Mouse (Mus musculus): Measurements from ENCODE around the gene Olfr160. TPM values are rescaled to one million over a fixed set of nuclear protein-coding genes. Genes with fewer than 3 reads are reported as not detected.

Gene Olfr160
- polyA plus RNA-seq (2014; fragmentation: Nextera tagmentation; extraction: Ambion mirVana): not detected in 2 replicates

DNA sequence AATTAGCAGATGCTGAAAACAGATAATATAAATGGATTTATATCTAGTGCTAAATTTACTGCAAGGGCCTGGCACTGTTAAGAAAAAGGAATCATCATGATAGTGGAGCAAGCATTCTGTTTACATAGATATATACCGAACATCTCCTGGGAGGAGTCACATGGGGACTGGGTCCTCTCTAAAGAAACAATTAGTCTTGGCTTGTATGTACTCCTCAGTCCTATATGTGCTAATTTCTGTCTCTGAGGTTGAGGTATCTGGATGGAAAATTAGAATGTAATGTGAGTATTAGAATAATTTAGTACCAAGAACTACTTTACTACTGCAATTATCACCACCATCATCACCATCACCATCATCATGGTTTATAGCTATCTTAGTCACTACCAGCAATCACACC is at the start of gene Olfr160:
Gene Olfr160 (minus strand): TSS at position 101 of the 400 bp plus-strand sequence.
- Histone ChIP-seq H3K4me3 (ENCODE audit: control insufficient read depth in 1 of 2, insufficient read depth in 1 of 2, low read depth in 1 of 2, low read length in 2 of 2) (no peak within 1 kb of the TSS), H3K9me3 (ENCODE audit: control insufficient read depth, low read length) (no peaks in the 10 kb centered on the region), H3K4me1 (ENCODE audit: control insufficient read depth in 2 of 2, insufficient read depth in 2 of 2, low read length in 2 of 2) (no peaks in the 10 kb centered on the region), H3K27ac (replicated peaks in 1 of 2; ENCODE audit: control insufficient read depth in 1 of 2, insufficient read depth in 1 of 2, low read depth in 2 of 2, low read length in 2 of 2) (no peak within 1 kb of the TSS), H3K36me3 (ENCODE audit: control insufficient read depth, insufficient read depth, low read length) (no peaks in the 10 kb centered on the region), H3K27me3 (ENCODE audit: control insufficient read depth, insufficient read depth, low read length) (no peaks in the 10 kb centered on the region), H3K4me2 (ENCODE audit: low read length) (no peak within 1 kb of the TSS), H3K9ac (ENCODE audit: low read length) (no peak within 1 kb of the TSS)
- no peak for ATAC-seq (ENCODE audit: insufficient number of reproducible peaks, insufficient read depth, low FRiP score, low read depth)
- 74% methylated on average over 1 of the region's 1 CpGs for WGBS

DNA sequence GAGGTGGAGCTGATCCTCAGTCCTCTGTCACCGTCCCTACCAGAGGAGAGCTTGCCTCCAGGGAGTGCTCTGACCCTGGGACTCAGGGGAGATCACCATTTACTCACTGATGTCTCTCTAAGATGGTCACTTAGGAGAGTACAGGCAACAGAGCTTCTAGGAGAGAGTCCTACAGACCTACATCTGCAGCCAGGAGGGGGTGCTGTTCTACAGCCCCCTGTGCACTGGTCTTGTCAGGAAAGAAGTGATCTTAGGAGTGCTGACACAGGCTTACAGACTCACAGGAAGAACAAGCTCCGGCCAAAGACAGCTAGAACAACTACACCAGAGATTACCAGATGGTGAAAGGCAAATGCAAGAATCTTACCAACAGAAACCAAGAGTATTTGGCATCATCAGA is 46.5 kb upstream of the Olfr160 start:
- H3K4me1 ChIP-seq (ENCODE audit: control insufficient read depth in 2 of 2, insufficient read depth in 2 of 2, low read length in 2 of 2): no peaks in the 10 kb centered on the region
- no peak overlapping the region for H3K4me3 ChIP-seq (ENCODE audit: control insufficient read depth in 1 of 2, insufficient read depth in 1 of 2, low read depth in 1 of 2, low read length in 2 of 2)
- H3K27me3 ChIP-seq (ENCODE audit: control insufficient read depth, insufficient read depth, low read length): no peaks in the 10 kb centered on the region
- H3K36me3 ChIP-seq (ENCODE audit: control insufficient read depth, insufficient read depth, low read length): no peaks in the 10 kb centered on the region
- no peaks in the 10 kb centered on the region for H3K9me3 ChIP-seq (ENCODE audit: control insufficient read depth, low read length)
- H3K4me2 ChIP-seq (ENCODE audit: low read length): no peak overlapping the region
- H3K27ac ChIP-seq (replicated peaks in 1 of 2; ENCODE audit: control insufficient read depth in 1 of 2, insufficient read depth in 1 of 2, low read depth in 2 of 2, low read length in 2 of 2): no peak overlapping the region
- no peak for ATAC-seq (ENCODE audit: insufficient number of reproducible peaks, insufficient read depth, low FRiP score, low read depth)
- H3K9ac ChIP-seq (ENCODE audit: low read length): no peak overlapping the region
- WGBS: 32% methylated on average over 2 of the region's 2 CpGs

- no peak overlapping the region for H3K4me2 ChIP-seq (ENCODE audit: low read length)
- H3K9me3 ChIP-seq (ENCODE audit: control insufficient read depth, low read length): no peaks in the 10 kb centered on the region
- WGBS: 77% methylated on average over 2 of the region's 2 CpGs
- H3K27me3 ChIP-seq (ENCODE audit: control insufficient read depth, insufficient read depth, low read length): no peaks in the 10 kb centered on the region
- H3K9ac ChIP-seq (ENCODE audit: low read length): no peak overlapping the region
- no peaks in the 10 kb centered on the region for H3K36me3 ChIP-seq (ENCODE audit: control insufficient read depth, insufficient read depth, low read length)
- H3K27ac ChIP-seq (replicated peaks in 1 of 2; ENCODE audit: control insufficient read depth in 1 of 2, insufficient read depth in 1 of 2, low read depth in 2 of 2, low read length in 2 of 2): no peak overlapping the region
- H3K4me3 ChIP-seq (ENCODE audit: control insufficient read depth in 1 of 2, insufficient read depth in 1 of 2, low read depth in 1 of 2, low read length in 2 of 2): no peak overlapping the region
- ATAC-seq (ENCODE audit: insufficient number of reproducible peaks, insufficient read depth, low FRiP score, low read depth): no peak
- no peaks in the 10 kb centered on the region for H3K4me1 ChIP-seq (ENCODE audit: control insufficient read depth in 2 of 2, insufficient read depth in 2 of 2, low read length in 2 of 2)
These were observed 45.7 kb upstream of the Olfr160 start for GRCm38 (mm10) chr9:37761728-37762127.

GRCm38 (mm10) chr9:37752006-37752405 is 36.0 kb upstream of the Olfr160 start:
- Histone ChIP-seq H3K4me2 (ENCODE audit: low read length) (no peak overlapping the region), H3K27me3 (ENCODE audit: control insufficient read depth, insufficient read depth, low read length) (no peaks in the 10 kb centered on the region), H3K9ac (ENCODE audit: low read length) (no peak overlapping the region), H3K9me3 (ENCODE audit: control insufficient read depth, low read length) (no peaks in the 10 kb centered on the region), H3K36me3 (ENCODE audit: control insufficient read depth, insufficient read depth, low read length) (no peaks in the 10 kb centered on the region), H3K27ac (replicated peaks in 1 of 2; ENCODE audit: control insufficient read depth in 1 of 2, insufficient read depth in 1 of 2, low read depth in 2 of 2, low read length in 2 of 2) (no peak overlapping the region), H3K4me3 (ENCODE audit: control insufficient read depth in 1 of 2, insufficient read depth in 1 of 2, low read depth in 1 of 2, low read length in 2 of 2) (no peak overlapping the region), H3K4me1 (ENCODE audit: control insufficient read depth in 2 of 2, insufficient read depth in 2 of 2, low read length in 2 of 2) (peaks cover 5 to 7% of the 10 kb centered on the region in 2 experiments; a peak in 1 of 4 replicates)
- ATAC-seq (ENCODE audit: insufficient number of reproducible peaks, insufficient read depth, low FRiP score, low read depth): no peak
- 70% methylated on average over 4 of the region's 4 CpGs for WGBS

DNA sequence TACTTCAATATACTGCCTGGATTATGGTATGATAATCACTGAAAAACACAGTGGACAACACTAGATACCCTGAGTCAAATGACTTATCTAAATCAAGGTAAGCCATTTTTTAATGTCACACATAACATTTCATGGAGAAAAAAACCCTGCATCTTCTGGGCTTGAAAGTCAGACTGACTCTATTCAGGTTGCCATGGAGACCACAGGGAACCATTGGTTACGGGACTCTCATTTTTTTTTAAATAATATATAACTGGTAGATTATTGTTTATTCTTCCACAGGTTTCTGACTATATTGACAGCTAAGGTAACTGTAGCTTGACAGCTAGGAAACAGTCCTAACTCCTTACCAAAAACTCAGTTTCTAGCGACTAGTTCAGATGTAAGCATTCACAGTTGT is 35.4 kb upstream of the Olfr160 start:
- no peak for ATAC-seq (ENCODE audit: insufficient number of reproducible peaks, insufficient read depth, low FRiP score, low read depth)
- WGBS: 78% methylated on average over 2 of the region's 2 CpGs
- no peaks in the 10 kb centered on the region for H3K36me3 ChIP-seq (ENCODE audit: control insufficient read depth, insufficient read depth, low read length)
- H3K9me3 ChIP-seq (ENCODE audit: control insufficient read depth, low read length): no peaks in the 10 kb centered on the region
- H3K9ac ChIP-seq (ENCODE audit: low read length): no peak overlapping the region
- no peak overlapping the region for H3K4me3 ChIP-seq (ENCODE audit: control insufficient read depth in 1 of 2, insufficient read depth in 1 of 2, low read depth in 1 of 2, low read length in 2 of 2)
- H3K4me1 ChIP-seq (ENCODE audit: control insufficient read depth in 2 of 2, insufficient read depth in 2 of 2, low read length in 2 of 2): peaks cover 5 to 7% of the 10 kb centered on the region in 2 experiments; a peak in 1 of 4 replicates
- H3K27ac ChIP-seq (replicated peaks in 1 of 2; ENCODE audit: control insufficient read depth in 1 of 2, insufficient read depth in 1 of 2, low read depth in 2 of 2, low read length in 2 of 2): no peak overlapping the region
- no peak overlapping the region for H3K4me2 ChIP-seq (ENCODE audit: low read length)
- H3K27me3 ChIP-seq (ENCODE audit: control insufficient read depth, insufficient read depth, low read length): no peaks in the 10 kb centered on the region

DNA sequence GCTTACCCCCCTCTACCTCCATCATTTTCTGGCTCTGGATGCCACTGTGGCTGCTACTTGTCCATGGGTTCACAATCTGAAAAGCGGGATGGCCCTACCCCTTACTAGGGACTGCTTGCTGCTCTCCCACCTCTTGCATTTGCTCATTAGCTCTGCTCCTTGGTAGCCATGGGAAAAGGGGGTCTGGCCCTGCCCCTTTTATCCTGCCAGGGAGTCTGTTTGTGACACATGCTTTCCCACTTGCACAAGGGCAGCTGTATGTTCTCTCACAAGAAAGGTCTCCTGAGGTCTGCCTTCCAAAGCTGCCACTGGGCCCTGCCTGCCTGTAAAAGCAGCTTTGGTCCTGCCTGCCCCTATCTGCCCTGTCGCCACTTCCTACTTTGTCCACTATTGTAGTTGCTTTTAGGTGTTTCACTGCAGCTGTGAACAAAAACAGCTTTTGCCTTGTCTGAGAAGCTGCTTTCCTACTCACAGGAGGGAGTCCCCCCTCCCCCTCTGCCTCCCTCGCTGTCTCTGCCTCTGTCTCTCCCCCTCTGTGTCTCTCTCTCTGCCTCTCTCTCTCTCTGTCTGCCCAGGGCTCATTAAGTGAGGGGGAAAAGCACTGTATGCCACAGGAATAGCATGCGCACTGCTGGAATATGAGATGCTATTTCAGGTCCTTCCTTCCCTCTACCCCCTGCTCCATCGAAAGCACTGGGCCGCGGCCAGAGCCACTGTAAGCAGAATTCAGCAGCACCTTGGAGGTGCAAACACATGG is 34.4 kb upstream of the Olfr160 start:
- Histone ChIP-seq H3K36me3 (ENCODE audit: control insufficient read depth, insufficient read depth, low read length) (no peaks in the 10 kb centered on the region), H3K27me3 (ENCODE audit: control insufficient read depth, insufficient read depth, low read length) (no peaks in the 10 kb centered on the region), H3K4me2 (ENCODE audit: low read length) (peak overlapping the region; percentile 8; the same call in 1 of the 2 replicates), H3K4me3 (ENCODE audit: control insufficient read depth in 1 of 2, insufficient read depth in 1 of 2, low read depth in 1 of 2, low read length in 2 of 2) (no peak overlapping the region), H3K4me1 (ENCODE audit: control insufficient read depth in 2 of 2, insufficient read depth in 2 of 2, low read length in 2 of 2) (peaks cover 5 to 7% of the 10 kb centered on the region in 2 experiments; a peak in 1 of 4 replicates), H3K9me3 (ENCODE audit: control insufficient read depth, low read length) (no peaks in the 10 kb centered on the region), H3K9ac (ENCODE audit: low read length) (no peak overlapping the region), H3K27ac (replicated peaks in 1 of 2; ENCODE audit: control insufficient read depth in 1 of 2, insufficient read depth in 1 of 2, low read depth in 2 of 2, low read length in 2 of 2) (no peak overlapping the region)
- ATAC-seq (ENCODE audit: insufficient number of reproducible peaks, insufficient read depth, low FRiP score, low read depth): peak; percentile 43; the same call in 1 of the 2 replicates
- WGBS: 34% methylated on average over 7 of the region's 7 CpGs

DNA sequence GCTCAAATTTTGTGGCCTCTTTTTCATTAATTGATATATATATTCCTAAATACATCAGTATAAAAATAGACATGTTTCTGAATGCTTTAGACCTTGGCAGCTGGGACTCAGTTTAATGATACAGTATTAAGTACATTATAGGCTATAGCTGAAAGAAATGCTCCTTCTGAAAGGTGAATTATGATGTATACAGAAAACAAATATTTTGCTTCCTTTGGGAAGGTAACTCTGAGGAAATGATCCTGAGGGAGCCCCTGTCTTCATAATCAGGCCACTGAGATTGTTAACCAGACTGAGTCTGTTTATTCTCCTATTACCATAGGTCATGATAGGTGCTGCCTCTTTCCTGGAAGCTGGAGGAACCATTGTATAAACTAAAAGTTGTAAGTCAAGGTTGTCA is 28.8 kb upstream of the Olfr160 start, which contains the start of gene Olfr874:
Gene Olfr874 (plus strand): TSS at position 301 of the 400 bp plus-strand sequence.
- Histone ChIP-seq H3K9ac (ENCODE audit: low read length) (no peak within 1 kb of the TSS), H3K4me3 (ENCODE audit: control insufficient read depth in 1 of 2, insufficient read depth in 1 of 2, low read depth in 1 of 2, low read length in 2 of 2) (no peak within 1 kb of the TSS), H3K27ac (replicated peaks in 1 of 2; ENCODE audit: control insufficient read depth in 1 of 2, insufficient read depth in 1 of 2, low read depth in 2 of 2, low read length in 2 of 2) (no peak within 1 kb of the TSS), H3K4me1 (ENCODE audit: control insufficient read depth in 2 of 2, insufficient read depth in 2 of 2, low read length in 2 of 2) (no peaks in the 10 kb centered on the region), H3K4me2 (ENCODE audit: low read length) (no peak within 1 kb of the TSS), H3K27me3 (ENCODE audit: control insufficient read depth, insufficient read depth, low read length) (no peaks in the 10 kb centered on the region), H3K36me3 (ENCODE audit: control insufficient read depth, insufficient read depth, low read length) (no peaks in the 10 kb centered on the region), H3K9me3 (ENCODE audit: control insufficient read depth, low read length) (no peaks in the 10 kb centered on the region)
- no peak for ATAC-seq (ENCODE audit: insufficient number of reproducible peaks, insufficient read depth, low FRiP score, low read depth)

DNA sequence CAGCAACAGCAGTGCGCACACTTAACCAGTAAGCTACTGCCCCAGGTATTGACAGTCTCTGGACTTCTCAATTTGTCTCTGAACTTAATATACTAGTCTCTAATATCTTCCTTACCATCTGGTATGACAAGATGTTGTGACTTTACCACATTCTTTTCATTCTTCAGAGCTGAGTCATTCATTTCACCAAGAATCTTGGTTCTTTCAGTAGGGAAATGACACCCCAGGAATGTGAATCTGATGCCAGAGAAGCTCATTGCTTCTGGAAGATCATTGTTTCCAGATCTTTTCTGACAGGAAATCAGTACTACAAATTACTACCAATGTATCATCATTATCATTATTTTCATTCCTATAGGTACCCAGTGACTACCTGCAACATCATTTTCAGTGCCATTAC is 18.3 kb upstream of the Olfr160 start:
- no peak overlapping the region for H3K27ac ChIP-seq (replicated peaks in 1 of 2; ENCODE audit: control insufficient read depth in 1 of 2, insufficient read depth in 1 of 2, low read depth in 2 of 2, low read length in 2 of 2)
- no peak overlapping the region for H3K4me2 ChIP-seq (ENCODE audit: low read length)
- WGBS: 97% methylated on average over 1 of the region's 1 CpGs
- no peaks in the 10 kb centered on the region for H3K9me3 ChIP-seq (ENCODE audit: control insufficient read depth, low read length)
- H3K36me3 ChIP-seq (ENCODE audit: control insufficient read depth, insufficient read depth, low read length): no peaks in the 10 kb centered on the region
- no peaks in the 10 kb centered on the region for H3K4me1 ChIP-seq (ENCODE audit: control insufficient read depth in 2 of 2, insufficient read depth in 2 of 2, low read length in 2 of 2)
- ATAC-seq (ENCODE audit: insufficient number of reproducible peaks, insufficient read depth, low FRiP score, low read depth): no peak
- H3K9ac ChIP-seq (ENCODE audit: low read length): no peak overlapping the region
- H3K27me3 ChIP-seq (ENCODE audit: control insufficient read depth, insufficient read depth, low read length): no peaks in the 10 kb centered on the region
- no peak overlapping the region for H3K4me3 ChIP-seq (ENCODE audit: control insufficient read depth in 1 of 2, insufficient read depth in 1 of 2, low read depth in 1 of 2, low read length in 2 of 2)

All from heart, embryonic 14.5 days (tissue).